Mouse (Mus musculus): Measurements from ENCODE around the gene Exph5.

Gene Exph5

GRCm38 (mm10) chr9:53301269-53301720, at the start of gene Exph5:
Exph5 (plus strand) TSS chr9:53301670.
- in situ Hi-C loops (cut with MboI; ENCODE audit: low sequenced_read_pairs), result no loop called here

- in situ Hi-C loops (cut with MboI; ENCODE audit: low sequenced_read_pairs), result no loop called here
Observed at GRCm38 (mm10) chr9:53254368-53254767, 47.1 kb upstream of the Exph5 start.

- in situ Hi-C loops (cut with MboI; ENCODE audit: low sequenced_read_pairs), result loop anchor here (5.0 kb wide), 1 partner anchor 141 kb away; no protein-coding TSS in a partner anchor
Observed at GRCm38 (mm10) chr9:53256690-53257305, 44.7 kb upstream of the Exph5 start.

GRCm38 (mm10) chr9:53257772-53258171, 43.7 kb upstream of the Exph5 start:
- in situ Hi-C loops (cut with MboI; ENCODE audit: low sequenced_read_pairs), result loop anchor here (5.0 kb wide), 1 partner anchor 140 kb away; no protein-coding TSS in a partner anchor

GRCm38 (mm10) chr9:53258199-53258598, 43.3 kb upstream of the Exph5 start:
- in situ Hi-C loops (cut with MboI; ENCODE audit: low sequenced_read_pairs), result loop anchor here (5.0 kb wide), 1 partner anchor 139 kb away; no protein-coding TSS in a partner anchor

- in situ Hi-C loops (cut with MboI; ENCODE audit: low sequenced_read_pairs), result no loop called here
Observed at GRCm38 (mm10) chr9:53264387-53264786, 37.1 kb upstream of the Exph5 start.

- in situ Hi-C loops (cut with MboI; ENCODE audit: low sequenced_read_pairs), result no loop called here
Observed at GRCm38 (mm10) chr9:53265589-53265988, 35.9 kb upstream of the Exph5 start.

- in situ Hi-C loops (cut with MboI; ENCODE audit: low sequenced_read_pairs), result no loop called here
Observed at GRCm38 (mm10) chr9:53268036-53268435, 33.4 kb upstream of the Exph5 start.

GRCm38 (mm10) chr9:53268731-53269465, 32.6 kb upstream of the Exph5 start:
- in situ Hi-C loops (cut with MboI; ENCODE audit: low sequenced_read_pairs), result no loop called here

GRCm38 (mm10) chr9:53269466-53269755, 32.1 kb upstream of the Exph5 start:
- in situ Hi-C loops (cut with MboI; ENCODE audit: low sequenced_read_pairs), result no loop called here

- in situ Hi-C loops (cut with MboI; ENCODE audit: low sequenced_read_pairs), result no loop called here
Observed at GRCm38 (mm10) chr9:53271281-53272022, 30.0 kb upstream of the Exph5 start.

GRCm38 (mm10) chr9:53272207-53272606, 29.3 kb upstream of the Exph5 start:
- in situ Hi-C loops (cut with MboI; ENCODE audit: low sequenced_read_pairs), result no loop called here

GRCm38 (mm10) chr9:53272714-53273113, 28.8 kb upstream of the Exph5 start:
- in situ Hi-C loops (cut with MboI; ENCODE audit: low sequenced_read_pairs), result no loop called here

GRCm38 (mm10) chr9:53276381-53276780, 25.1 kb upstream of the Exph5 start:
- in situ Hi-C loops (cut with MboI; ENCODE audit: low sequenced_read_pairs), result no loop called here

- in situ Hi-C loops (cut with MboI; ENCODE audit: low sequenced_read_pairs), result no loop called here
Observed at GRCm38 (mm10) chr9:53278997-53279396, 22.5 kb upstream of the Exph5 start.

GRCm38 (mm10) chr9:53286793-53287192, 14.7 kb upstream of the Exph5 start:
- in situ Hi-C loops (cut with MboI; ENCODE audit: low sequenced_read_pairs), result no loop called here

- in situ Hi-C loops (cut with MboI; ENCODE audit: low sequenced_read_pairs), result no loop called here
Observed at GRCm38 (mm10) chr9:53290006-53290405, 11.5 kb upstream of the Exph5 start.

GRCm38 (mm10) chr9:53292833-53293232, 8.6 kb upstream of the Exph5 start:
- in situ Hi-C loops (cut with MboI; ENCODE audit: low sequenced_read_pairs), result no loop called here

- in situ Hi-C loops (cut with MboI; ENCODE audit: low sequenced_read_pairs), result no loop called here
Observed at GRCm38 (mm10) chr9:53301801-53302311, 386 bp downstream of the Exph5 start.

GRCm38 (mm10) chr9:53302415-53302814, 945 bp downstream of the Exph5 start:
- in situ Hi-C loops (cut with MboI; ENCODE audit: low sequenced_read_pairs), result no loop called here

- in situ Hi-C loops (cut with MboI; ENCODE audit: low sequenced_read_pairs), result no loop called here
Observed at GRCm38 (mm10) chr9:53307904-53308303, 6.4 kb downstream of the Exph5 start.
